Mouse (Mus musculus): ENCODE results near the gene Rwdd4a. TPM values are rescaled to one million over a fixed set of nuclear protein-coding genes. Genes with fewer than 3 reads are reported as not detected.
A peak's percentile ranks its signal among the peaks of the same experiment; 100 is the strongest.

Gene Rwdd4a
- total RNA-seq (2021) = 10 to 100 TPM; 28.5 to 32.6 TPM
- long read RNA-seq, transcript Rwdd4a-205 (1 exons, 2,498 nt) = major isoform, 6 of 31 reads
- long read RNA-seq, partial matches to known transcripts = 0 of 31 reads
- long read RNA-seq, other reads (novel, unspliced or antisense) = 25 of 31 reads

GRCm38 (mm10) chr8:47533344-47534125, at the start of gene Rwdd4a, which contains the start of gene Trappc11:
Rwdd4a (plus strand) TSS chr8:47533664.
Trappc11 (minus strand) TSS chr8:47533470.
- DNase-seq (ENCODE audit: low spot score in 2 of 2) = peak; percentile 94 to 97

DNA sequence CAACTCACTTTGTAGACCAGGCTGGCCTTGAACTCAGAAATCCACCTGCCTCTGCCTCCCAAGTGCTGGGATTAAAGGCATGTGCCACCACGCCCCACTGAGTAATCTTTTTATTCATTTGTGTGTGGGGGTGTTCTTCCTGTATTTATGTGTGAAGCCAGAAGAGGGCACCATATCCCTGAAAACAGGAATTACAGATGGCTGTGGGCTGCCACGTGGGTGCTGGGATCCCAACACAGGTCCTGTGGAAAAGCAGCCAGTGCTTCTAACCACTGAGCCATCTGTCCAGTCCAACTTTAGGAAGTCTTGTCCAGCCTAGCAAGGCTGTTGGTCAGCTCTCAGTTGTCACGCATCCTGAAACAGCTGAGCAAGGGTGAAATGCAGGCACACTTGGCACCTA, 46.2 kb upstream of the Rwdd4a start:
- no peak for DNase-seq (ENCODE audit: low spot score in 2 of 2)

DNA sequence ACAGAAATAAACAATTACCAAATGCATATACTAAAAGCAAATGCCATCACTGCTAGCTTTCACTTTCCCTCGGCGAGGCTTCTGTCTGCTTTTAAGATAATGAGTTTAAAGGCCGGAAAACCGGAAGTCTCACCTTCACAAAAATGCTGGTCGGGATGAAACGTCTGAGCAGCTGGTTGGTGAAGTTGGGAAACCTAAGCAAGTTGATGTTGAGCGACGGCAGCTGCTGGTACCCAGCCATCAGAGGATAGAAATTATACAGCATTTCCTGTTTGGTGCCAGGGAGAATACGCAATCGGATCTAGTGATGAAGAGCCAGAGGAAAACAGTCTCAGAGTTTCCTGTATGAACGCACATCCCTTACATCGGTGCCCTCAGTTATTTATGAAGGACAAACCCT, 40.4 kb upstream of the Rwdd4a start:
- DNase-seq (ENCODE audit: low spot score in 2 of 2) = no peak

GRCm38 (mm10) chr8:47494602-47495153, 38.8 kb upstream of the Rwdd4a start:
- no peak for DNase-seq (ENCODE audit: low spot score in 2 of 2)

GRCm38 (mm10) chr8:47495428-47495827, 38.0 kb upstream of the Rwdd4a start:
- DNase-seq (ENCODE audit: low spot score in 2 of 2) = no peak

- no peak for DNase-seq (ENCODE audit: low spot score in 2 of 2)
Measured at GRCm38 (mm10) chr8:47501994-47502393, 31.5 kb upstream of the Rwdd4a start.

DNA sequence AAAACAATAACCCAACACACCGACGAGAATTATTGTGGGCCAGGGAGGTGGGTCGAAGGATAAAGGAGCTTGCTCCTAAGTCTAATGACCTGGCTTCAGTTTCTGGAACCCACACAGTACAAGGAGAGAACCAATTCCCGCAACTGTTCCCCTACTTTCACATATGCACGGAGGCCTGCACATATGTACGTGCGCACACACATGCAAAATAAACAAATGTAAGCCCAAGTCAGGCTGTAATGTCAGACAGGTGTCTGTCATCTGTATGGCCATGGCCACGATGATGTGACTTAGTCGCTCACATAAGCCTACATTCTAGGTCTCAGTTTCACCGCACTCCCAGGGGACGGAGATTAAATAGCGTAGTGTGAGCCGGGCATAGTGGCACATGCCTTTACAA, 30.9 kb upstream of the Rwdd4a start:
- no peak for DNase-seq (ENCODE audit: low spot score in 2 of 2)

DNA sequence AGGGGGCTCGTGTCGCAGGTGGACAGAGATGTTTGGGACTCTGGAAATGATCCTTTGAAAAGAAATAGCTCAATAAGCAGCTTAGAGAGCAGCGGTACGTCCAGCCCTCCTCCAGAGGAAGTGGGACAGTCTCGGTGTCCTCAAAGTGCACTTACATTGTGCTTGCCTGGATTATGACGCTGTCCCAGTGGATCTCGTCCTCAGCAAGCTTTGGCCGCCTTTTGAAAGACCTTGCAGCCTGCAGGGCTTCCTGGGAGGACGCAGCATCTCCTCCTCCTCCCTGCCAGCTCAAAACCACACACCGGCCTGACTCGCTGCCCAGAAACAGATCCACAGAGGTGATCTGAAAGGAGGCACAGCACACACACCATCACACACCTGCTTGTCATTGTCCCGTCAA, 28.0 kb upstream of the Rwdd4a start:
- DNase-seq (ENCODE audit: low spot score in 2 of 2) = no peak

GRCm38 (mm10) chr8:47510930-47511329, 22.5 kb upstream of the Rwdd4a start:
- no peak for DNase-seq (ENCODE audit: low spot score in 2 of 2)

DNA sequence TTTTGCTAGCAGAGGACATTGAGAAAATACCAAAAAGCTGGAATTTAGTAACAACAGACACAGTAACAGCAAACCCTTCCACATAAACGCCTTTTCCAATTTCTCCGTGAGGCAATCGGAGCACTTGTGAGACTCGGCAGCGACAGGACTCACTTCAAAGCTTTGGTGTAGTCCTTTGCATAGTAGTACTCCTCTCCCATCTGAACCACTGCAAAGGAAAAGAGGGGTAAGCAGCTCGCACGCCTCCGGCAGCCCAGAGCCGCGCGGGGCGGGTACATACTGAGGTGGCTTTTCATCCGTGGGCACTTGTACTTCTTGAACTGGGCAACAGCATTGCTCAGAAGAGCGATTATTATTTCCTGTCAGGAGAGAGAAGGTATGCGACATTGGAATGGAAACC, 19.9 kb upstream of the Rwdd4a start:
- no peak for DNase-seq (ENCODE audit: low spot score in 2 of 2)

DNA sequence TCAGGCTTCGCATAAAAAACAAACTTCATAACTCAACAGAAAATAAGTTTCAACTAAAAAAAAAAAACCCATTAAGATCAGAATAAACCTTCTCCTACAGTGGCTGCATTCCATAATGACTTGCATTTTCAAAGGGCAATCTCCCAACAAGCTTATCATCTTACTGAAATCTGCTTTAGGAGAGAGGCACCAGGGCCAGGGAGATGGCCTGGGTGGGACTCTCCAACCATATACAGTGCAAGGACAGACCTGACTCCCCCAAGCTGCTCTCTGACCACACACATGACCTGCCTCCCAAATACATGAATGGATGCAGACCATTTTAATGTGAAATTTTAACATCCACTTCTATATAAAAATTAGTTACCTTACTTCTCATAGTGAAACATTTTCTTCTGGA, 5.4 kb upstream of the Rwdd4a start:
- DNase-seq (ENCODE audit: low spot score in 2 of 2) = no peak

- DNase-seq (ENCODE audit: low spot score in 2 of 2) = no peak
Measured at GRCm38 (mm10) chr8:47538323-47538722, 4.9 kb downstream of the Rwdd4a start.

- no peak for DNase-seq (ENCODE audit: low spot score in 2 of 2)
Measured at GRCm38 (mm10) chr8:47542746-47543145, 9.3 kb downstream of the Rwdd4a start.

- DNase-seq (ENCODE audit: low spot score in 2 of 2) = no peak
Measured at GRCm38 (mm10) chr8:47544094-47544493, 10.6 kb downstream of the Rwdd4a start.

- DNase-seq (ENCODE audit: low spot score in 2 of 2) = no peak
Measured at GRCm38 (mm10) chr8:47547102-47547501, 13.6 kb downstream of the Rwdd4a start.

- peak in 1 of 2 experiments; percentile 17 for DNase-seq (ENCODE audit: low spot score in 2 of 2)
Measured at GRCm38 (mm10) chr8:47553613-47554012, 20.1 kb downstream of the Rwdd4a start.

DNA sequence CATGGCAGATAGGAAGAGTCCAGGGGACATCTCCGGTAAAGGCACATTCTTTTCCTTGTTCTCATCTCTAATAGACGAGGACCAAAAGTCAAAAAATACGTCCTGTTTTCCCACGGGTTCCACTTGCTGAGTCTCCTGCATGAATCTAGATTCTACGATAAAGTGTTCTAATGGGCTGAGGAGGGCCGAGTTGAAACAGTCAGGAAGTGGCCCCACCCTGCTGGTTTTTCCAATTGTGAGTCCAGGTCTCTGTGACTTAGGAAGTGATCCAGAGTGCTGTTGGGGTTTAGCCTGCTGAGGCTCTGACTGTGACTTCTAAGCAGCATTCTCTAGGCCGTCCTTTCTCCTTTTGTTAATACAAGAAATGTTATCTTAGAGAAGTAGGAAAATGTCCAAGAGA, 23.0 kb downstream of the Rwdd4a start:
- no peak for DNase-seq (ENCODE audit: low spot score in 2 of 2)

DNA sequence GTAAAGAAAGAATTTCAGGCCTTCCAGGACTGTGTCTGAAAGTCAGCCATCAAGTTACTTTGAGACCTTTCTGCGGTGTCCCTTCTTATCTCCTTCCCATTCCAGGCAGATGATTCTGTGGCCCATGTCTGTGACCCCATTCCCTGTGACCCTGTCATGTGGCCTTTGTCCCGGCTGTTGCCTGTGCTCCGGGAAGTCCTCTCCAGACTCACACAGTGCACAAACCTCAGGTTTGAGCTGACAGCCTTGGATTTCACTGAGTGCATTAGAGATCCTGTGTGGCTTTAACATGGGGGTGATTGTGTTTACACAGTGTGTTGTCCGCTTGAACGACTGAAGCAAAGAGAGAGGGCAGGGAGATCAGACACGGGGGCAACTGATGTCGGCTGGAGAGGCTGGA, 24.8 kb downstream of the Rwdd4a start:
- no peak for DNase-seq (ENCODE audit: low spot score in 2 of 2)

DNA sequence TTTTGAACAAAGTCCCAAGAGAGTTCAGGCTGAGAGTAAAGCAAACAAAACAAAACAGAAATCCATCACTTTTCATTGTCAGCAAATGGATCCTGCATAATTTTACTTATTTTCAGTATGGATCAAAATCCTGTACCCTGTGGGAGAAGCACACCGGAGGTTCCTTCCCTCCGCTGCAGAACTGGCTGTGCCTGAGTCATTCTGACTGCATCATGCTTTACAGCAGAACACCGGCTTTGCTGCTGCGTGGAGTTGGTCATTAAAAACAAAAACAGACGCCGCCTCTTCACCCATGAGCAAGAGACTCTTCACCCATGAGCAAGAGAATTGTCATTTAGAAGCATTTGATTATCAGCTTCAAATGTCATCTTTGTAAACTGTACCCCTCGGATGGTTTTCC, 27.3 kb downstream of the Rwdd4a start:
- no peak for DNase-seq (ENCODE audit: low spot score in 2 of 2)

- DNase-seq (ENCODE audit: low spot score in 2 of 2) = no peak
Measured at GRCm38 (mm10) chr8:47566551-47566950, 33.1 kb downstream of the Rwdd4a start.

GRCm38 (mm10) chr8:47568098-47568497, 34.6 kb downstream of the Rwdd4a start:
- DNase-seq (ENCODE audit: low spot score in 2 of 2) = no peak

DNA sequence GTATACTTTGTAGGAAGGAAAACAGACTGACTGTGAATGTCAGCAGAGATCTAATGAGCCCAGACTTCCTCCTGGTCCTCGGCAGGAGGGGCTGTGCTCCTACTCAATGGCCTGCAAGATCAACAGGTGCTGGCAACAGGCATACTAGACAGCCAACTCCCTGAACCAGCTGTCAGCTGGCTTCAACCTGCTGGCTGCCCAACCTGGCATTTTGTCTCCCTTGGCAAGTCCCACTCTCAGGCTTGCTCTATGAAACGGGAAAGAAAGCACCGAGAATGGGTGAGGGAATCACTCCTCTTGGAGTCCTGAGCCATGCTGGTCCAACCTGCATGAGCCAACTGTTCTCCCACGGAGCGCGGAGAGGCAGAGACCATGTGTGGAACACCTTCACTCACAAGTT, 36.7 kb downstream of the Rwdd4a start:
- DNase-seq (ENCODE audit: low spot score in 2 of 2) = peak; percentile 43 to 51

DNA sequence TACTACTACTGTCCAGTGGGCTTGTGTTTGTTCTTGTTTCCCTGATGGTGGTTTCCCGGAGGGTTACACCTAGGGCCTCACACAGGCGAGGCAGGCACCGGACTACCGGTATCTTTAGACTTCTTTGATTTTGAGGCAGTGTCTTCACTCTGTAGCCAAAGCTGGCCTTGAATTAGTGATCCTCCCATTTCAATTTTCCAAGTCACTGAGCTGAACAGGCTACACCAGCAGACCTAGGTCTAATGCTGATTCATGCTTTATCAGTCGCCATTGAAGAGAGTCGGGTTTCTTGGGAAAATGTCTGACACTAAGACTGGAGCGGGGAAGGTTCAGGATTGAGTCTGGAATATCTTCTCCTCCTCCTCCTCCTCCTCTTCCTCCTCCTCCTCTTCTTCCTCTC, 40.0 kb downstream of the Rwdd4a start:
- no peak for DNase-seq (ENCODE audit: low spot score in 2 of 2)

Measured in layer of hippocampus, postnatal 10 days (tissue).